21 mouse cellular contexts compared by ENCODE assay signal in genomic region chr3:95301204-95301796, GRCm38 (mm10). TPM values are rescaled to one million over a fixed set of nuclear protein-coding genes. Genes with fewer than 3 reads are reported as not detected.
"Had no signal": no experiment of that assay in that cellular context is flagged by ENCODE, and none has a peak within 500 bp of the region (broad histone marks: within the 10 kb centered on the region; RNA-seq: fewer than 3 reads in every experiment).

No protein-coding gene starts in this region.

- H3K9ac ChIP-seq: liver, postnatal 0 days; lung, embryonic 15.5 days; midbrain, embryonic 13.5 days; midbrain, embryonic 15.5 days; neural tube, embryonic 12.5 days had no signal

- H3K9me3 ChIP-seq: lung, embryonic 15.5 days; megakaryocyte, embryonic 14.5 days; midbrain, embryonic 13.5 days; midbrain, embryonic 15.5 days; neural tube, embryonic 12.5 days had no signal

- DNase-seq: liver, postnatal 0 days; lung, adult 2 months; lung, postnatal 14 days; lung, postnatal 36 days; right cerebral cortex, postnatal 14 days; spleen, adult 18-20 months; thymus, adult 18-20 months; thymus, postnatal 25 days; thymus, postnatal 4 days had no signal

- H3K4me3 ChIP-seq: lung, embryonic 15.5 days; megakaryocyte, embryonic 14.5 days; midbrain, embryonic 13.5 days; midbrain, embryonic 15.5 days; neural tube, embryonic 12.5 days had no signal

- H3K4me2 ChIP-seq: lung, embryonic 15.5 days; midbrain, embryonic 11.5 days; midbrain, embryonic 13.5 days; midbrain, embryonic 15.5 days; neural tube, embryonic 12.5 days had no signal

- H3K27me3 ChIP-seq: lung, embryonic 15.5 days; megakaryocyte, embryonic 14.5 days; midbrain, embryonic 13.5 days; midbrain, embryonic 15.5 days; neural tube, embryonic 12.5 days had no signal

- H3K27ac ChIP-seq: lung, embryonic 15.5 days; macrophage; midbrain, embryonic 13.5 days; midbrain, embryonic 15.5 days; neural tube, embryonic 12.5 days had no signal

- ATAC-seq: liver, postnatal 0 days; lung, postnatal 0 days; midbrain, embryonic 13.5 days; midbrain, embryonic 15.5 days had no signal

- H3K4me1 ChIP-seq: lung, embryonic 15.5 days; midbrain, embryonic 13.5 days; midbrain, embryonic 15.5 days; neural tube, embryonic 12.5 days had no signal

- H3K36me3 ChIP-seq: midbrain, embryonic 15.5 days had no signal

RNA-seq across cellular contexts. Expression of gene Bnipl, which starts 50.3 kb away (rescaled TPM):
- total RNA-seq: megakaryocyte progenitor cell, adult 5-6 weeks; midbrain, postnatal 0 days; monocyte, adult 5-6 weeks; neutrophil, adult 5-6 weeks had no signal
- polyA plus RNA-seq: liver, postnatal 0 days; macrophage; midbrain, postnatal 0 days had no signal
